Mouse (Mus musculus) gastrocnemius, postnatal 14 days (tissue): ENCODE data around the gene Lxn. TPM values are rescaled to one million over a fixed set of nuclear protein-coding genes. Genes with fewer than 3 reads are reported as not detected.

Experiments used
- DNase-seq: peaks from one replicate; pipeline ENCODE4 v3.0.0; 2021; ENCODE audit warnings: mixed read lengths
- intact Hi-C: fragments of 180-260 bp; cut with DNase I; formaldehyde crosslinking; loops from one replicate; pipeline ENCODE4 v1.15.1; 2025; ENCODE audit warnings: low total_unique reads
- total RNA-seq, 2 experiments: library from RNA; stranded (reverse); gene quantifications; 2 replicates each; pipeline ENCODE4 v1.2.3; 2021

The Lxn gene
- total RNA-seq, 2 experiments from 2014 or later: 8.2 to 9.9 TPM

- no peak for DNase-seq
- intact Hi-C loops: no loop called here
Observed at GRCm38 (mm10) chr3:67466576-67466975, 2.9 kb upstream of the Lxn start.

- intact Hi-C loops: no loop called here
- DNase-seq: no peak
Observed at GRCm38 (mm10) chr3:67463001-67463400, 725 bp downstream of the Lxn start.

- no peak for DNase-seq
- intact Hi-C loops: no loop called here
Observed at GRCm38 (mm10) chr3:67462578-67462977, 1.1 kb downstream of the Lxn start.

GRCm38 (mm10) chr3:67462015-67462414 is 1.7 kb downstream of the Lxn start:
- intact Hi-C loops: no loop called here
- no peak for DNase-seq

GRCm38 (mm10) chr3:67459881-67460280 is 3.8 kb downstream of the Lxn start:
- no peak for DNase-seq

GRCm38 (mm10) chr3:67450601-67451210 is 13.0 kb downstream of the Lxn start:
- intact Hi-C loops: no loop called here
- peak; percentile 11 for DNase-seq

More at GRCm38 (mm10) chr3:67459881-67460280, 3.8 kb downstream of the Lxn start:
- intact Hi-C loops: no loop called here

GRCm38 (mm10) chr3:67449660-67450059 is 14.1 kb downstream of the Lxn start:
- intact Hi-C loops: no loop called here
- DNase-seq: peak; percentile 9

GRCm38 (mm10) chr3:67447143-67447542 is 16.6 kb downstream of the Lxn start:
- intact Hi-C loops: no loop called here

GRCm38 (mm10) chr3:67434011-67434410 is 29.7 kb downstream of the Lxn start:
- no peak for DNase-seq
- intact Hi-C loops: no loop called here

More at GRCm38 (mm10) chr3:67447143-67447542, 16.6 kb downstream of the Lxn start:
- no peak for DNase-seq

GRCm38 (mm10) chr3:67429999-67430380 is 33.7 kb downstream of the Lxn start, which contains the start of gene Gfm1:
Gene Gfm1, plus strand, starts transcription at chr3:67430096.
- intact Hi-C loops: loop anchor here (10.0 kb wide), 1 partner anchor 75 kb away; no protein-coding TSS in a partner anchor
- DNase-seq: peak; percentile 87

GRCm38 (mm10) chr3:67429338-67429998 is 34.3 kb downstream of the Lxn start:
- intact Hi-C loops: loop anchor here (10.0 kb wide), 1 partner anchor 75 kb away; no protein-coding TSS in a partner anchor
- DNase-seq: no peak

Other genes with a start within 250 kb of the Lxn start
- gene Mlf1, start 89.8 kb downstream of the Lxn start, total RNA-seq: 100 to 1,000 TPM; 427 to 489 TPM
- gene Gm17402, start 88.8 kb downstream of the Lxn start, total RNA-seq: not detected
- 10 to 100 TPM; 86.4 to 91.9 TPM for gene Gfm1, start 33.8 kb downstream of the Lxn start, total RNA-seq
- 1 to 10 TPM; 1.5 to 2.5 TPM for gene Rarres1, start 51.6 kb upstream of the Lxn start, total RNA-seq
- gene Mfsd1, start 118.8 kb upstream of the Lxn start, total RNA-seq: 10 to 100 TPM; 19.2 to 22.5 TPM